Mouse (Mus musculus): ENCODE data around the gene Nfic.

DNA sequence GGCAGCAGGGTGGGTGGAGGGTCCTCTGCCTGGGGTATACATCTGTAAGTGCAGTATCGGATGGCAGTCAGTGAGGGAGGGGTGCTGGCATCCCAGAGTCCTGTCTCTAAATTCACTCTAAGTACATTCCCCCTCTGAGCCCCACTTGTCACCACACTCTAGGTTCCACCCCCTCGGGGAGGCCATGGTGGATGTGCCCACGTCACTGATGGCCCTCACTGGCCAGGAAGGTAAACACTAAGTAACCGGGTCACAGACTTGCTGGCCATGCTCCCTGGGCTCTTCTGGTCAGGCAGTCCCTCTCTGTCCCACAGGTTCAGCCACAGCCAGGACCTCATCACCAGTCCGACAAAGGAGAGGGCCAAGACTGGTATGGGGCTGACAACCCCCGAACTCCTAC, 33.2 kb downstream of the Nfic start:
- TF ChIP-seq CTCF (IDR thresholded peaks at IDR 0.05; ENCODE audit: low read depth) (no peak), EP300 (IDR thresholded peaks at IDR 0.05; ENCODE audit: low read depth) (no peak)

All from liver, postnatal 0 days (tissue).